Mouse (Mus musculus): ENCODE data around the gene Ccdc142. TPM values are rescaled to one million over a fixed set of nuclear protein-coding genes. Genes with fewer than 3 reads are reported as not detected.

Gene Ccdc142
- polyA plus RNA-seq, 1 experiment = 10.2 TPM

DNA sequence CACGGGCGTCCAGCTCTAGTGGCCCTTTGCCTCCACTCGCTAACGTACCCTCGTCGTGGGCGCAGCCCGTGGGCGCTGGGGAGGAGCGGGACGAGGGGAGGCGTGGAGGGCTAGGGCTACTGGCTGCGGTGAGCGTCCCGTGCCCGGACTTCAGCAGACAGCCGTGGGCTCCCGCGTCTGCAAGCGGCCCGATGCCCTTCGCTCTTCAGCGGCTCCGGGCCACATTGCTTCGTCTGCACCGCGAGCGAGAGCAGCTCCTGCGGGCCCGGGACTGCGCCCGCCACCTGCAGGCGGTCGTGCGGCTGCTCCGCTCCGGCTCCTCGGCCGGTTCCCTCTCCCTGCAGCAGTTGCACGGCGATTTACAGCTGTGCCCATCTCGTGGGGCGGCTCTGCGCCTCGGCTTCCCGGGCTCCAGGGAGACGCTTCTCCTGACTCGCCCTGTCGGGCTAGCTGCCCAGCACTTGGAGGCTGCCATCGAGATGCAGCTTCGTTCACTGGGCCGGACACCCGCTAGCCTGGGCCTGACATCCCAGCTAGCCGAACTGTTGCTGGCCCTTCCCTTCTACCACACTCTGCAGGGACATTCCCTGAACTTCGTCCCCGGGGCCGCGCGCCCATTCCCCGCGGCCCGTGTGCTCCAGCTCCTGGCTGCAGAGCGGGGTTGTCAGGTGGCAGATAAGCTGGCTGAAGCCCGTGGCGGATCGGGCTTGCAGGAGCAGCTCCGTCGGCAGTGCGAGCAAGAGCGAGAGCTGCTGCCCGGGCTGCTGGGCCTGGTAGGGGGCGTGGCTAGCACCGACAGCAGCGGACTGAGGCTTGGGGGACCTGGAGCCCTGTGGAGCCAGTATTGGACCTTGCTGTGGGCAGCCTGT is 521 bp downstream of the Ccdc142 start:
- under 1% methylated on average over 74 of the region's 74 CpGs for WGBS
- DNase-seq = peak; percentile 54

DNA sequence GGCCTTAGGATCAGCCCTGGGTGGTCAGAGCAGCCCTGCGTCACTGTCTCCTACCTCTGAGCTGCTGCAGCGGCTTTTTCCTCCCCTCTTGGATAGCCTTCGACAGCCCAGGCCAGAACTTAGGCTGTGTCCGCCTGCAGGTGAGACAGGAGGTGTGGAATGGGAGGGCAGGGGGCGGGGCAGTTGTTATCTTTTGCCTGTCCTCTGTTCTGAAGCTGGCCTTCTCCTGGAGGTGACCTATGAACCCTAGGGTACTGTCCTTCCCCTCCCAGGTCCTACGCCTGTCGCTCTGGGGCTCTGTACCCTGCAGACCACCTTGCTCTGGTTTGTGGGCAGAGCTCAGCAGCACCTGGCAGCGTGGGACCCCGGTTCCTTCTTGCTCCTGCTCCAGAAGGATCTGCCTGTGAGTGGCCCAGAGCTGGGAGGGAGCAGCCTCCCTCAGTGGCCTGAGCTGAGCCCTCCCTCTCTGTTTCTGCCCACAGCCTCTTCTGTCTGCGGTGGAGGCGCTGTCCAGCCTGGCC is 1.8 kb downstream of the Ccdc142 start:
- TF ChIP-seq CTCF (IDR thresholded peaks at IDR 0.05; ENCODE audit: insufficient read depth, low read length) (no peak), POLR2A (IDR thresholded peaks at IDR 0.05; ENCODE audit: borderline replicate concordance, extremely low read depth, low read depth, low read length) (no peak)
- DNase-seq = no peak
- H3K4me1 ChIP-seq (ENCODE audit: control insufficient read depth, insufficient read depth, low read length) = peaks cover 6% of the 10 kb centered on the region
- WGBS = 70% methylated on average over 11 of the region's 11 CpGs
- H3K4me3 ChIP-seq (replicated peaks; ENCODE audit: extremely low read depth, low read depth, low read length) = no peak overlapping the region

More for the DNA sequence above, 521 bp downstream of the Ccdc142 start:
- no peak for TF ChIP-seq CTCF (IDR thresholded peaks at IDR 0.05; ENCODE audit: insufficient read depth, low read length)
- no peak for TF ChIP-seq POLR2A (IDR thresholded peaks at IDR 0.05; ENCODE audit: borderline replicate concordance, extremely low read depth, low read depth, low read length)
- H3K4me3 ChIP-seq (replicated peaks; ENCODE audit: extremely low read depth, low read depth, low read length) = peak overlapping the region; percentile 85
- peaks cover 6% of the 10 kb centered on the region for H3K4me1 ChIP-seq (ENCODE audit: control insufficient read depth, insufficient read depth, low read length)

DNA sequence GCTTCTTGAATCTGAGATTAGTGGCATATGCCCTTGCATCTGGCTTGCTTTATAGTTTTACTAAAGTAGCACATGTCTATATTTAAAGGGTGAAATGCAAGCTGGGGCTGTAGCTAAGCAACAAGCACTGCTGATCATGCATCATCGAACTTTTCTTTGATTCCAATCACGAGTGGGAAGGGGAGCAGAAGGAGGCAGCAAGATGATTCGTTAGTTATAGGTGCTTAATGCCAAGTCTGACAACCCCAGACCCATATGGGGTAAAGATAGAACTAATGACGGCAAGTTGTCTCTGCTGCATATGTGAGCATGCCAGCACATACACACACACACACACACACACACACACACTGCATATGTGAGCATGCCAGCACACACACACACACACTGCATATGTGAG is 2.8 kb downstream of the Ccdc142 start:
- no peak overlapping the region for H3K4me3 ChIP-seq (replicated peaks; ENCODE audit: extremely low read depth, low read depth, low read length)
- no peak for TF ChIP-seq POLR2A (IDR thresholded peaks at IDR 0.05; ENCODE audit: borderline replicate concordance, extremely low read depth, low read depth, low read length)
- TF ChIP-seq CTCF (IDR thresholded peaks at IDR 0.05; ENCODE audit: insufficient read depth, low read length) = no peak
- no peak for DNase-seq
- H3K4me1 ChIP-seq (ENCODE audit: control insufficient read depth, insufficient read depth, low read length) = peaks cover 6% of the 10 kb centered on the region
- 83% methylated on average over 4 of the region's 4 CpGs for WGBS

DNA sequence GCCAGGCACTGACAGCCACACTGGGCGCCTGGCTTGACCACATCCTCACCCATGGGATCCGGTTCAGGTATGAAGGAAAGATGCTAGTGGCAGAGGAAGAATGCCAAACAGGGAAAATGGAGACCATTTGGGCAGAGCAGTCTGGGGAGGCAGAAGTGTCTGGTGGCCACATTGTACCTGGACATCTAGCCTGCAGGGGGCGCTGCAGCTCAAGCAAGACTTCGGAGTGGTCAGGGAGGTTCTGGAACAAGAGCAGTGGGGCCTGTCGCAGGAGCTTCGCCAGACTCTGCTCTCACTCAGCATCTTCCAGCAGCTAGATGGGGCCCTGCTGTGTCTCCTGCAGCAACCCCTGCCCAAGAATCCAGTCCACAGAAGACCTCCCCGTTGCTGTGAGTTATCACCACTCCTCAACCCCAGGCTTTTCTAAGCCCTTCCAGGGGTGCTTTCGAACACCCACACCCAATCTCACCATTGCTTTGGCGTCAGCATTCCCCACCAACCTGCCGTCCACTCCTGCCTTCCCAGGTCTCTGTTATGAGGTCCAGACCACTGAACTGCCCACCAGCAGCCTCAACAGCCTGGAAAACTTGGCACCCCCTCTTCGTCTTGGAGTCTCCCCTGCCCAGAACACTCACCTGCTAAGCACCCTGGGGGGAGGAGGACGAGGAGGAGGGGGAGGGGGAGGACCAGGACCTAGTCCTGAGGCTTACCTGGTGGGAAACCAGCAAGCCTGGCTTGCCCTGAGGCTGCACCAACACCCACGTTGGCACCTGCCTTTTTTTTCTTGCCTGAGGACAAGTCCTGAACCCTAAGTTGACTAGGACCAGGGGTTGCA is 6.4 kb downstream of the Ccdc142 start:
- peak; percentile 73 for DNase-seq
- 37% methylated on average over 13 of the region's 13 CpGs for WGBS
- peak; percentile 78 for TF ChIP-seq CTCF (IDR thresholded peaks at IDR 0.05; ENCODE audit: insufficient read depth, low read length)
- TF ChIP-seq POLR2A (IDR thresholded peaks at IDR 0.05; ENCODE audit: borderline replicate concordance, extremely low read depth, low read depth, low read length) = no peak
- Histone ChIP-seq H3K4me1 (ENCODE audit: control insufficient read depth, insufficient read depth, low read length) (peaks cover under 1% of the 10 kb centered on the region; the same call in 1 of the 2 replicates), H3K4me3 (replicated peaks; ENCODE audit: extremely low read depth, low read depth, low read length) (no peak overlapping the region)

DNA sequence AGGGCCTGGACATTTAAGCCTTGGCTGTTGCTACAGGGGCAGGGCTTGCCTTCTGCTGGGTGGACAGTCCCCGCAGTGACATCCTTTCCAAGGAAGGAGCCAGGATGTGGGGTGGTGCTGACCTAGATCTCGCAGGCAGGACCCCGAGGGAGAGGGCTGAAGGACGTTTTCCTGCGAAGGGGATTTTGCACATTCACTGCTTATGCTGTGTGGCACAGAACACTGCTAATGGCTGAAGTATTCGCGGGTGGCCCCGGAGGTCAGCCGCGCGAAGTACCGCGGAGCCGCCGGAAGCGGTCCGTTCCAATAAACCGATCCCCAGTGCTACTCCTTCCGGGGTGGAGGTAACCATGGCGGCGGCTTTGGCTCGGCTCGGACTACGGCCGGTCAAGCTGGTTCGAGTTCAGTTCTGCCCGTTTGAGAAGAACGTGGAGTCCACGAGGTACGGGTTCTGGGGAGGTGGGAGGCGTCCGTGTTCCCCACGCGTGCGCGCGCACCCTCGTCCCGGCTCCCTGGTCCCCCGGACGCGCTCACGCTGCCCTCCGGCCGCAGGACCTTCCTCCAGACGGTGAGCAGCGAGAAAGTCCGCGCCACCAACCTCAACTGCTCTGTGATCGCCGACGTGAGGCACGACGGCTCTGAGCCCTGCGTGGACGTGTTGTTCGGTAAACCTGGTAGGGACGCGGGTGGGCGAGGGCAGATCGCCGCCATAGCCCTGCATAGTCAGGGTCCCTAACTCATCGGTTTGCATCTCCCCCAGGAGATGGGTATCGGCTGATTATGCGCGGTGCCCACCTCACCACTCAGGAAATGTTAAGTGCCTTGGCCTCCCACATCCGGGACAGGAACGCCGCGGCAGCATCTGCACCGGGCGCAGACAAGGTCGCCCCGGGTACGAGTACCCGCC is 7.6 kb downstream of the Ccdc142 start, which contains the start of gene Mrpl53:
TSS of gene Mrpl53 (plus strand) at position 279 of the 907 bp plus-strand sequence.
- Histone ChIP-seq H3K4me1 (ENCODE audit: control insufficient read depth, insufficient read depth, low read length) (no peaks in the 10 kb centered on the region), H3K4me3 (replicated peaks; ENCODE audit: extremely low read depth, low read depth, low read length) (peak within 1 kb of the TSS; percentile 76)
- WGBS = under 1% methylated on average over 76 of the region's 76 CpGs
- DNase-seq = peak; percentile 85
- TF ChIP-seq POLR2A (IDR thresholded peaks at IDR 0.05; ENCODE audit: borderline replicate concordance, extremely low read depth, low read depth, low read length) (peak; percentile 88; the same call in 1 of the 2 replicates), CTCF (IDR thresholded peaks at IDR 0.05; ENCODE audit: insufficient read depth, low read length) (no peak)

DNA sequence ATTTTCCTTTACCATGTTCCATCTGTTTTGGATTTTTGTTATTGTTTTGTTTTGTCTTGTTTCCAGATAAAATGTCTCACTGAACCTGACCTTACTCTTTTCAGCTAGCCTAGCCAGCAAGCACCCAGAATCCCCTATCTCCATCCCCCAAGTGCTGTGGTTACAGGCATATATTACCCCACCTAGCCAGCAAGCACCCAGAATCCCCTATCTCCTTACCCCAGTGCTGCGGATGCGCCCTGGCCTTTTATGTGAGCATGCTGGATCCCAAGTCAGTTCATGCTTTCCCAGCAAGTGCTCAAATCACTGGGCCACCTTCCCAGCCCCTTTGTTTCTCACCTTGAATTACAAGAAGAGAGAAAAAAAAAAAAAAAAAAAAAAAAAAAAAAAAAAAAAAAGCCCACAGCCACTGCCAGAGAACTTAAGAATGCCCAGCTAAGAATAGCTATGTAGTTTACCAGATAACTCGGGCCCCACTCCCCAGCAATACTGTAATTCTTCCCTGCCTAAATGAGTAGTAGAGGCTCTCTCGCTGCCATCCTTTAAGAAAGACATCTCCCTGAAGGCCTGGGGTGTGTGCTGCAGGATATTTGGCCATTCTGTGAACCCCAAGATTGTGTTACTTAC is 10.2 kb downstream of the Ccdc142 start:
- H3K4me3 ChIP-seq (replicated peaks; ENCODE audit: extremely low read depth, low read depth, low read length) = no peak overlapping the region
- 88% methylated on average over 4 of the region's 4 CpGs for WGBS
- no peak for TF ChIP-seq CTCF (IDR thresholded peaks at IDR 0.05; ENCODE audit: insufficient read depth, low read length)
- no peak for TF ChIP-seq POLR2A (IDR thresholded peaks at IDR 0.05; ENCODE audit: borderline replicate concordance, extremely low read depth, low read depth, low read length)
- H3K4me1 ChIP-seq (ENCODE audit: control insufficient read depth, insufficient read depth, low read length) = peaks cover 3% of the 10 kb centered on the region; the same call in 1 of the 2 replicates
- no peak for DNase-seq

DNA sequence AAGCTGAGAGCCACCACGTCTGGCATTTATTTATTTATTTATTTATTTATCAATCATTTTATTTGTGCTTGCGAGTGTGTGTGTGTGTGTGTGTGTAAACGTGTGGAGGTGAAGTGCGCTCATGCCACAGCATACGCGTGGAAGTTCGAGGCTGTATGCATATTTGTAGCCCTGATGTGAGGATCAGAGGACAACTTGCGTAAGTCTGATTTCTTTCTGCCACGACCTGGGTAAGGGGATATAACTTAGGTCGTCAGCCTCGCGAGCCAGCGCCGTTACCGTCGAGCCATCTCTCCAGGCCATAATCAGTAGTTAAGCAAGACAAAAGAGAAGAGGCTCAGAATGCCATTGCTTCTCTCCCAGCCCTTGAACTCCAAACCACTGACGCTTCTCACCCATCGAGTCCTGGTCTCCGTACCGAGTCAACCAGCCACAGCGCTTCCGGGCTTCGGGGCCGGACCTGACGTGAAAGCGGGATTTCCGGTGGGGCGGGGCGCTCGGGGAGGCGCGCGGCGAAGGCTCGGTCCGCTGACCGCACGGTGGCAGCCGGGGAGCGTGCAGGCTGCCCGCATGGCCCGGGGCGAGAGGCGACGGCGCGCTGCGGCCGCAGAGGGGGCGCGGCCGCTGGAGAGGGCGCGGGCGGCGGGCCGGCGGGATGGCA is 13.7 kb downstream of the Ccdc142 start, which contains the start of gene Mogs:
TSS of gene Mogs (plus strand) at position 486 of the 661 bp plus-strand sequence.
- DNase-seq = peak; percentile 94
- 2% methylated on average over 52 of the region's 58 CpGs for WGBS
- TF ChIP-seq POLR2A (IDR thresholded peaks at IDR 0.05; ENCODE audit: borderline replicate concordance, extremely low read depth, low read depth, low read length) (peak; percentile 96), CTCF (IDR thresholded peaks at IDR 0.05; ENCODE audit: insufficient read depth, low read length) (no peak)

More for the DNA sequence above, 13.7 kb downstream of the Ccdc142 start, which contains the start of gene Mogs:
- Histone ChIP-seq H3K4me1 (ENCODE audit: control insufficient read depth, insufficient read depth, low read length) (peaks cover 3% of the 10 kb centered on the region; the same call in 1 of the 2 replicates), H3K4me3 (replicated peaks; ENCODE audit: extremely low read depth, low read depth, low read length) (peak within 1 kb of the TSS; percentile 99)

All from lung, adult 2 months (tissue).